In the genomic region with DNA sequence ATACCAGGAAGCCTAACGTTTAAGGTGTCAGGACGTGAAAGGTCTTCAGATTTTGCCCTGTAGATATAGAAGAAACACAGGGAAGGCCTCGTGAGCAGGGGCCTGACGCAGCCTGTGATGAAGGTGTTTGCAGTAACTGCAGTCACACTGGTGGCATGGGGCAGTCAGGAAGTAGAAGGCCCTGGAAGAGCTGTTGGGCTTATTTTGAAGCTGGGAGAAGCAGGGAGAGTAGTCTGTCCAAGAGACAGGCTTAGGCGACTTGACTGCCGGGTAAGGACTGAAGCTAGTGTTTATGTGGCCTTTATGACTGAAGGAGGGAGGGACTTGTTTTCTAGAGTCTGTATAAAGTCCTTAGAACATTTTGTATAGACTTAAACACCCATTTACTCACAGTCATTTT, we compare ENCODE assay signal across 18 mouse cellular contexts. TPM values are rescaled to one million over a fixed set of nuclear protein-coding genes. Genes with fewer than 3 reads are reported as not detected.
A peak's percentile ranks its signal among the peaks of the same experiment; 100 is the strongest.
DNase-seq lines count a peak whose midpoint lies in the region; ATAC-seq and TF ChIP-seq lines count a peak whose summit lies in the region.
"Had no signal": no experiment of that assay in that cellular context is flagged by ENCODE, and none has a peak within 500 bp of the region (broad histone marks: within the 10 kb centered on the region; RNA-seq: fewer than 3 reads in every experiment).

No protein-coding gene starts in this region.

- H3K4me1 ChIP-seq in heart, embryonic 10.5 days, result peaks cover 61% of the 10 kb centered on the region
- H3K4me1 ChIP-seq in hindbrain, embryonic 12.5 days, result peaks cover 45% of the 10 kb centered on the region
- peaks cover 6% of the 10 kb centered on the region for H3K4me1 ChIP-seq in hindbrain, embryonic 11.5 days (replicated peaks; ENCODE audit: control insufficient read depth, insufficient read depth, low read length)
- H3K4me1 ChIP-seq in midbrain, embryonic 10.5 days, result peaks cover 67% of the 10 kb centered on the region
- peaks cover 32% of the 10 kb centered on the region for H3K4me1 ChIP-seq in midbrain, embryonic 15.5 days
- H3K4me1 ChIP-seq in olfactory bulb, adult 2 months (ENCODE audit: control insufficient read depth, insufficient read depth, low read length), result peaks cover 17% of the 10 kb centered on the region

- no peak overlapping the region for H3K4me2 ChIP-seq in hindbrain, embryonic 12.5 days (replicated peaks)
- H3K4me2 ChIP-seq in hindbrain, embryonic 11.5 days (replicated peaks; ENCODE audit: low read depth, low read length), result no peak overlapping the region
- no peak overlapping the region for H3K4me2 ChIP-seq in midbrain, embryonic 15.5 days

- WGBS in heart, embryonic 10.5 days, result 58% methylated on average over 6 of the region's 6 CpGs
- WGBS in hindbrain, embryonic 12.5 days, result 57% methylated on average over 6 of the region's 6 CpGs
- 45% methylated on average over 6 of the region's 6 CpGs for WGBS in hindbrain, embryonic 11.5 days
- 27% methylated on average over 6 of the region's 6 CpGs for WGBS in midbrain, embryonic 10.5 days
- WGBS in midbrain, embryonic 15.5 days, result 43% methylated on average over 6 of the region's 6 CpGs
- WGBS in olfactory bulb, adult 2 months, result 48% methylated on average over 6 of the region's 6 CpGs

- 0 out of 2 replicates have a peak overlapping the region, but pooled peaks have one; percentile 1 for H3K9ac ChIP-seq in hindbrain, embryonic 12.5 days
- H3K9ac ChIP-seq in hindbrain, embryonic 11.5 days (ENCODE audit: low read depth, low read length), result no peak overlapping the region
- H3K9ac ChIP-seq in midbrain, embryonic 15.5 days, result no peak overlapping the region
- H3K9ac ChIP-seq: forebrain, embryonic 15.5 days; neural tube, embryonic 12.5 days had no signal

- H3K27ac ChIP-seq in heart, embryonic 10.5 days, result peak overlapping the region; percentile 72; the same call in 1 of the 2 replicates
- no peak overlapping the region for H3K27ac ChIP-seq in hindbrain, embryonic 12.5 days
- no peak overlapping the region for H3K27ac ChIP-seq in hindbrain, embryonic 11.5 days (ENCODE audit: low read depth, low read length)
- peak overlapping the region; percentile 74 for H3K27ac ChIP-seq in midbrain, embryonic 10.5 days (replicated peaks)
- H3K27ac ChIP-seq in midbrain, embryonic 15.5 days, result no peak overlapping the region
- peak overlapping the region; percentile 64 for H3K27ac ChIP-seq in olfactory bulb, adult 2 months (ENCODE audit: insufficient read depth, low read depth, low read length)
- H3K27ac ChIP-seq: forebrain, embryonic 15.5 days; neural tube, embryonic 12.5 days had no signal

- no peaks in the 10 kb centered on the region for H3K27me3 ChIP-seq in heart, embryonic 10.5 days (ENCODE audit: insufficient read depth, poor library complexity, severe bottlenecking)
- no peaks in the 10 kb centered on the region for H3K27me3 ChIP-seq in hindbrain, embryonic 12.5 days
- H3K27me3 ChIP-seq in hindbrain, embryonic 11.5 days (ENCODE audit: control insufficient read depth, insufficient read depth, low read length), result no peaks in the 10 kb centered on the region
- H3K27me3 ChIP-seq in midbrain, embryonic 10.5 days (ENCODE audit: low read depth, poor library complexity, severe bottlenecking), result no peaks in the 10 kb centered on the region; the same call in 1 of the 2 replicates
- H3K27me3 ChIP-seq in midbrain, embryonic 15.5 days (replicated peaks), result 0 out of 2 replicates have a peak, but pooled peaks cover 4% of the 10 kb centered on the region
- H3K27me3 ChIP-seq: forebrain, embryonic 15.5 days; neural tube, embryonic 12.5 days had no signal

- no peak for ATAC-seq in hindbrain, embryonic 12.5 days (ENCODE audit: low FRiP score)
- no peak for ATAC-seq in hindbrain, embryonic 11.5 days (ENCODE audit: low FRiP score)
- no peak for ATAC-seq in midbrain, embryonic 15.5 days (replicated peaks)
- no peak for ATAC-seq in monocyte, adult 5-6 weeks (replicated peaks; ENCODE audit: insufficient number of reproducible peaks, low FRiP score, low TSS enrichment, poor library complexity, severe bottlenecking)
- ATAC-seq: inflammation-experienced regulatory T-cells, adult 6 months; lung, postnatal 0 days had no signal

- no peak overlapping the region for H3K4me3 ChIP-seq in heart, embryonic 10.5 days
- H3K4me3 ChIP-seq in hindbrain, embryonic 12.5 days, result no peak overlapping the region
- no peak overlapping the region for H3K4me3 ChIP-seq in hindbrain, embryonic 11.5 days (ENCODE audit: low read depth, low read length)
- peak overlapping the region; percentile 29 for H3K4me3 ChIP-seq in midbrain, embryonic 10.5 days
- H3K4me3 ChIP-seq in midbrain, embryonic 15.5 days, result no peak overlapping the region
- H3K4me3 ChIP-seq in olfactory bulb, adult 2 months (ENCODE audit: insufficient read depth, low read depth, low read length), result no peak overlapping the region
- H3K4me3 ChIP-seq: forebrain, embryonic 15.5 days; neural tube, embryonic 12.5 days had no signal

- no peak for DNase-seq in heart, embryonic 10.5 days (ENCODE audit: low spot score)
- no peak for DNase-seq in heart, adult 8-10 months (ENCODE audit: low spot score)
- no peak for DNase-seq in hindbrain, embryonic 11.5 days (ENCODE audit: low spot score)
- no peak for DNase-seq in midbrain, embryonic 10.5 days (ENCODE audit: low spot score)
- DNase-seq: cerebellum, adult 9-10 months; heart, postnatal 14 days; kidney, adult 9 months; liver; thymus, adult 2 months had no signal

- no peaks in the 10 kb centered on the region for H3K9me3 ChIP-seq in heart, embryonic 10.5 days
- H3K9me3 ChIP-seq in hindbrain, embryonic 12.5 days (replicated peaks), result no peaks in the 10 kb centered on the region
- no peaks in the 10 kb centered on the region for H3K9me3 ChIP-seq in hindbrain, embryonic 11.5 days (ENCODE audit: control insufficient read depth, low read length)
- no peaks in the 10 kb centered on the region for H3K9me3 ChIP-seq in midbrain, embryonic 10.5 days (replicated peaks)
- no peaks in the 10 kb centered on the region for H3K9me3 ChIP-seq in midbrain, embryonic 15.5 days
- H3K9me3 ChIP-seq: forebrain, embryonic 15.5 days; neural tube, embryonic 12.5 days had no signal

- H3K36me3 ChIP-seq in heart, embryonic 10.5 days, result peaks cover 13% of the 10 kb centered on the region
- no peaks in the 10 kb centered on the region; the same call in 1 of the 2 replicates for H3K36me3 ChIP-seq in hindbrain, embryonic 12.5 days
- no peaks in the 10 kb centered on the region for H3K36me3 ChIP-seq in hindbrain, embryonic 11.5 days (ENCODE audit: control insufficient read depth, insufficient read depth, low read length)
- peaks cover 17% of the 10 kb centered on the region for H3K36me3 ChIP-seq in midbrain, embryonic 10.5 days
- H3K36me3 ChIP-seq in midbrain, embryonic 15.5 days (replicated peaks), result no peaks in the 10 kb centered on the region
- H3K36me3 ChIP-seq: forebrain, embryonic 15.5 days; neural tube, embryonic 12.5 days had no signal

- no peak for TF ChIP-seq CTCF in olfactory bulb, adult 2 months (IDR thresholded peaks at IDR 0.05; ENCODE audit: insufficient read depth, low read depth, low read length)

- TF ChIP-seq POLR2A in olfactory bulb, adult 2 months (IDR thresholded peaks at IDR 0.05; ENCODE audit: insufficient read depth, low read depth, low read length), result no peak

RNA-seq across cellular contexts. Expression of a gene that starts 57.4 kb away (rescaled TPM):
- 16.2 and 18.0 TPM in 2 replicates for polyA plus RNA-seq in heart, embryonic 10.5 days (2016; fragmentation: Nextera tagmentation; extraction: Ambion mirVana)
- 10 to 100 TPM; 14.4 to 18.3 (median 16.4) TPM for total RNA-seq in heart, adult 8-10 months (2022)
- 19.6 and 24.3 TPM in 2 replicates for polyA plus RNA-seq in hindbrain, embryonic 12.5 days (2016; fragmentation: Nextera tagmentation; extraction: Ambion mirVana)
- polyA plus RNA-seq in hindbrain, embryonic 11.5 days (2014; fragmentation: Nextera tagmentation; extraction: Ambion mirVana), result 26.3 and 33.5 TPM in 2 replicates
- polyA plus RNA-seq in midbrain, embryonic 10.5 days (2016; fragmentation: Nextera tagmentation; extraction: Ambion mirVana), result 13.2 and 15.6 TPM in 2 replicates
- polyA plus RNA-seq in midbrain, embryonic 15.5 days (2015; fragmentation: Nextera tagmentation; extraction: Ambion mirVana), result 11.8 and 14.0 TPM in 2 replicates
- 137 TPM in 1 of 2 replicates, not detected in the other for polyA plus RNA-seq in olfactory bulb, adult 2 months (2012; ENCODE audit: insufficient read depth, insufficient read length, low replicate concordance, missing spikeins)
- 0.10 to 0.11 TPM in 2 of 3 replicates, not detected in the other for total RNA-seq in monocyte, adult 5-6 weeks (2017)
- total RNA-seq: common myeloid progenitor, adult 5-6 weeks had no signal
- polyA plus RNA-seq: inflammation-experienced regulatory T-cells, adult 6 months had no signal

Comparison
In these comparisons a context has a peak if more than half of its experiments do, and no peak if none do; other contexts are left out.
1. H3K27ac ChIP-seq: peak in heart, embryonic 10.5 days (single experiment), midbrain, embryonic 10.5 days (single experiment) and olfactory bulb, adult 2 months (single experiment); none in hindbrain, embryonic 12.5 days (single experiment), hindbrain, embryonic 11.5 days (single experiment) and midbrain, embryonic 15.5 days (single experiment).